Mouse (Mus musculus) brain, embryonic 18.5 days (tissue): ENCODE measurements at regions not wholly inside any gene's neighbourhood (a gene's known extent, or its start where the extent isn't known, plus 50 kb on each side); places are given as distances from the start of the nearest gene placed in this dataset.

Source experiments
- DNase-seq: peaks from one replicate; pipeline ENCODE4 v3.0.0-alpha.2; 2012; ENCODE audit warnings: low read depth, low spot score

DNA sequence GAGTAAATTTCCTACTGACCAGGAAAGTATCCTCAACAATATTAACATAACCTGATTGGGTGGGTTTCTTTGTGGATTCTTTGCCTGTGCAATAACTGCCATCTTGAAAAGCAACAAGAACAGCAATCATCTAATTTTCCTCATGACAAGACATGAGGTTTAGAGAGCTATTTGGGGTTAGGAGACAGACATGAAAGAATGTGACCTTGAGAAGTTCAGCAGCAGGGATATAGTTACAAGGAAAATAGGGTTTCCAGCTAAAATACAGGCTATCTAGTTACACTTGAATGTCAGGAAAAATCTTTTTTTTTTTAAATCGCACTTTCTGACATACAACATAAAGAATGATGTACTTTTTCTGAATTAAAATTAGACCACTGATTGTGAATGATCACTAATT lies 83.7 kb upstream of the Lama2 start:
- no peak for DNase-seq

DNA sequence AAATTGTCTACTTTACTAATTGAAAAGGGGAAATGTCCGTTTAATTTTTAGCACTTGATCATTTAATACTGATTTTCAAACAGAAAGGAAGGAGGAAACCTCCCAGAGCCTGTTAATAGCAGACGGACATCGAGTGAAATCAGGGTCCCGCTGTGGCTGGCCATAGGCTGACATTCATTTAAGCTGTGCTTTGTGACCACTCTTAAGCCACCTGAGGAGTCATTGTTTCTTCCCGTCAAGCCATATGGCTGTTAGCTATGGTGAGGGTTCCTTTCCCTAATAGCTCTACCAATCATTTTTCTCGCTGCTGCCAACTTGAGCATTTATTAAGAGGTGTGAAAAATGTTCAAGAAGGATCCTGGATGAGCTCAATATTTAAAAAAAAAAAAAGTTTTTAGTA lies 78.7 kb upstream of the Lama2 start:
- no peak for DNase-seq

DNA sequence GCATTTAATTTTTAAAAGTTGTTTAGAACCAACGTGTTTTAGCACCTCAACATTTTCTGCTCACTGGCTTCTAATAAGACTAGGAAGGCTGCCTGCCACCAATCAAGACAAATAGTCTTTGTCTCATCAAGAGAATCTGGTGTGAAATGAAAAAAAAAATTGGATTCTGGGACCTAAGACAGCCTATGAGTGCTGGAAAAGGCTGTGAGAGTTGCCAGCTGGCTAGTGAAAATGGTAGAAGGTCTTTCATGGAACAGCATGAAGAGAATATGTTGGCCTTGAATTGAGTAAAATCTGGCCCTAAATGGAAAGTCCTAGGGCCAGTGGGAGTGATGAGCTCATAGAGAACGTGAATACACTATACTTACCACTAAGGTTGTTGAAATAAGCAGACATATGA lies 61.8 kb upstream of the Lama2 start:
- peak; percentile 22 for DNase-seq

DNA sequence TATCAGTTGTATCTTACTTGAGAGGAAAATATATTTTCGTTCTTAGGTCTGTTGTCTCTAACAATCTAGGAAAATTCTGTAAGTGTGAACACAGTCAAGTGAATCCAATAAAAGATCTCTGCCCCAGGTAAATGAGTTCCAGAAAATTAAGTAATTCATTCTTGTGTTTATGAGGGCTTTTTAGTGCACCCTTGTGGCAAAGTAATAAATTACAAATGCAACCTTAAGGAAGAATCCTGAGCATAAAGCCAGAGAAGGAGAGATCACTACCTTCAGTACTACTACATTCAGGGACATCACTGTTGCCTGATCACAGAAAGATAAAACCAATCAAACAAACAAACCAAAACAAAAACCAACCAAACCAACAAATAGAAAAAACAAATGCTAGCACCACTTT lies 56.0 kb upstream of the Lama2 start:
- no peak for DNase-seq

DNA sequence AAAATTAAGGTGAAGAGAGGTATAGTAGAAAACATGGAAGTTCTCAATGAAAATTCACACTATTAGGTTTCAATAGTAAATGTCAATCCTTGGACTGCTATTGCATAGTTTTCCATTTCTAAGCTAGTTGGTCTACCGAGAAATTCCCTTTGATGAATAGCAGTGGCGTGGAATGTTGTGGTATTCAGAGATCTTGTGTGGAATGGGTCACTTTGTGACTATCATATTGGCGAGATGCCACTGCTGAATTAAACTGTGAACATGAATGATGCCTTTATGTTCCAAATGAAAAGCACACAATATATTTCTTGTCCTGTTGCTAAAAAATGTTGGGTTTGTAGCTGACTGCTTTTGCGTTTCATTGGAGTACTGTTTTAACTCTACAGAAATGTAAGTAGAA lies 54.8 kb upstream of the Lama2 start:
- no peak for DNase-seq
